Mouse (Mus musculus) C2C12 (cell line): ENCODE data around the gene Necap1.

Source experiments
- CEBPB ChIP-seq: IDR thresholded peaks from one replicate; pipeline ENCODE4 v1.6.1; 2011; ENCODE audit warnings: low read depth, mild to moderate bottlenecking, control low read depth, moderate library complexity
- CTCF ChIP-seq: IDR thresholded peaks from one replicate; pipeline ENCODE4 v1.5.1; 2011; ENCODE audit not compliant: control insufficient read depth, insufficient read depth, insufficient read length
- FOSL1 ChIP-seq: IDR thresholded peaks from one replicate; pipeline ENCODE4 v1.8.0; 2011; ENCODE audit warnings: mild to moderate bottlenecking, low read length; ENCODE audit not compliant: poor library complexity, insufficient read depth, severe bottlenecking
- MAX ChIP-seq: IDR thresholded peaks from one replicate; pipeline ENCODE4 v1.6.1; 2011; ENCODE audit warnings: mild to moderate bottlenecking, control low read depth
- MYOD1 ChIP-seq: IDR thresholded peaks from one replicate; pipeline ENCODE4 v1.6.1; 2011; ENCODE audit warnings: low read depth; ENCODE audit not compliant: control insufficient read depth, insufficient read length
- MYOG ChIP-seq: IDR thresholded peaks from one replicate; pipeline ENCODE4 v1.6.1; 2011; ENCODE audit not compliant: control insufficient read depth, insufficient read length; ENCODE audit errors: extremely low read depth
- USF1 ChIP-seq: IDR thresholded peaks from one replicate; pipeline ENCODE4 v1.6.1; 2011; ENCODE audit warnings: low read depth, mild to moderate bottlenecking, control low read depth, moderate library complexity

GRCm38 (mm10) chr6:122872800-122873199 is 1.5 kb upstream of the Necap1 start:
- no peak for TF ChIP-seq CTCF
- no peak for TF ChIP-seq USF1
- no peak for TF ChIP-seq MAX
- TF ChIP-seq FOSL1, result no peak
- TF ChIP-seq CEBPB, result no peak
- no peak for TF ChIP-seq MYOG
- no peak for TF ChIP-seq MYOD1
